9 mouse cellular contexts compared by ENCODE assay signal in genomic region chr5:28070149-28070827, GRCm38 (mm10). TPM values are rescaled to one million over a fixed set of nuclear protein-coding genes. Genes with fewer than 3 reads are reported as not detected.
DNase-seq lines count a peak whose midpoint lies in the region; ATAC-seq and TF ChIP-seq lines count a peak whose summit lies in the region.
"Had no signal": no experiment of that assay in that cellular context is flagged by ENCODE, and none has a peak within 500 bp of the region (broad histone marks: within the 10 kb centered on the region; RNA-seq: fewer than 3 reads in every experiment).

No protein-coding gene starts in this region.

- peak overlapping the region; percentile 67 for H3K4me3 ChIP-seq in heart, embryonic 11.5 days (ENCODE audit: low read depth, low read length)
- H3K4me3 ChIP-seq in hindbrain, embryonic 10.5 days: peak overlapping the region; percentile 81
- peak overlapping the region; percentile 59 for H3K4me3 ChIP-seq in lung, postnatal 0 days (ENCODE audit: low read depth, low read length)
- peak overlapping the region; percentile 83 for H3K4me3 ChIP-seq in stomach, embryonic 16.5 days (replicated peaks; ENCODE audit: low read length)

- peaks cover 11% of the 10 kb centered on the region for H3K36me3 ChIP-seq in heart, embryonic 11.5 days (ENCODE audit: control insufficient read depth, insufficient read depth, low read length)
- peaks cover 27% of the 10 kb centered on the region for H3K36me3 ChIP-seq in hindbrain, embryonic 10.5 days
- H3K36me3 ChIP-seq in lung, postnatal 0 days (ENCODE audit: insufficient read depth, low read length): peaks cover 5% of the 10 kb centered on the region; the same call in 1 of the 2 replicates
- H3K36me3 ChIP-seq in stomach, embryonic 16.5 days (ENCODE audit: control insufficient read depth, insufficient read depth, low read length): peaks cover 10% of the 10 kb centered on the region

- no peak for TF ChIP-seq EP300 in lung, postnatal 0 days (IDR thresholded peaks at IDR 0.05)

- peak overlapping the region; percentile 69 for H3K4me2 ChIP-seq in heart, embryonic 11.5 days
- peak overlapping the region; percentile 73 for H3K4me2 ChIP-seq in lung, postnatal 0 days (replicated peaks; ENCODE audit: low read depth, low read length)
- peak overlapping the region; percentile 65 for H3K4me2 ChIP-seq in stomach, embryonic 16.5 days (ENCODE audit: low read depth, low read length)

- peaks cover 37% of the 10 kb centered on the region for H3K4me1 ChIP-seq in heart, embryonic 11.5 days (ENCODE audit: control insufficient read depth, insufficient read depth, low read length)
- peaks cover 51% of the 10 kb centered on the region for H3K4me1 ChIP-seq in hindbrain, embryonic 10.5 days (replicated peaks)
- H3K4me1 ChIP-seq in lung, postnatal 0 days (ENCODE audit: insufficient read depth, low read depth, low read length): peaks cover 20% of the 10 kb centered on the region
- H3K4me1 ChIP-seq in stomach, embryonic 16.5 days (ENCODE audit: control insufficient read depth, insufficient read depth, low read length): peaks cover 15% of the 10 kb centered on the region

- 34% methylated on average over 9 of the region's 9 CpGs for WGBS in heart, embryonic 11.5 days (ENCODE audit: insufficient replicate concordance)
- 34% methylated on average over 9 of the region's 9 CpGs for WGBS in hindbrain, embryonic 10.5 days
- WGBS in lung, postnatal 0 days: 13% methylated on average over 9 of the region's 9 CpGs
- 18% methylated on average over 9 of the region's 9 CpGs for WGBS in stomach, embryonic 16.5 days

- DNase-seq in heart, postnatal 14 days: no peak
- DNase-seq in spleen, postnatal 36 days (ENCODE audit: low spot score in 2 of 2): peak; percentile 6 to 10
- DNase-seq in spleen, postnatal 14 days (ENCODE audit: low spot score in 2 of 2): no peak
- DNase-seq in hindbrain, embryonic 10.5 days (ENCODE audit: low spot score): no peak
- peak; percentile 66 for DNase-seq in lung, postnatal 0 days (ENCODE audit: low spot score)
- no peak for DNase-seq in cerebellum, adult 11 months

- intact Hi-C loops in heart, postnatal 14 days (cut with DNase I): loop anchor here (2.0 to 5.0 kb wide), 2 partner anchors 31 to 278 kb away; partner anchors contain the start of gene Paxip1

- H3K9ac ChIP-seq in heart, embryonic 11.5 days (ENCODE audit: low read depth, low read length): peak overlapping the region; percentile 69
- H3K9ac ChIP-seq in lung, postnatal 0 days (replicated peaks; ENCODE audit: low read depth): peak overlapping the region; percentile 39
- H3K9ac ChIP-seq in stomach, embryonic 16.5 days (ENCODE audit: low read length): peak overlapping the region; percentile 79

- ATAC-seq in heart, embryonic 11.5 days (replicated peaks; ENCODE audit: insufficient number of reproducible peaks, low FRiP score, low TSS enrichment): no peak; the same call in 1 of the 2 replicates
- ATAC-seq in lung, postnatal 0 days: peak; percentile 0
- peak; percentile 1; the same call in 1 of the 2 replicates for ATAC-seq in stomach, embryonic 16.5 days (ENCODE audit: insufficient read depth, low FRiP score)

- no peaks in the 10 kb centered on the region for H3K9me3 ChIP-seq in heart, embryonic 11.5 days (replicated peaks; ENCODE audit: control insufficient read depth, low read length)
- no peaks in the 10 kb centered on the region for H3K9me3 ChIP-seq in hindbrain, embryonic 10.5 days
- H3K9me3 ChIP-seq in lung, postnatal 0 days (ENCODE audit: low read length): no peaks in the 10 kb centered on the region
- H3K9me3 ChIP-seq in stomach, embryonic 16.5 days (replicated peaks; ENCODE audit: control insufficient read depth, low read length): no peaks in the 10 kb centered on the region

- H3K27me3 ChIP-seq in heart, embryonic 11.5 days (ENCODE audit: control insufficient read depth, insufficient read depth, low read length): no peaks in the 10 kb centered on the region
- H3K27me3 ChIP-seq in hindbrain, embryonic 10.5 days (ENCODE audit: insufficient read depth, poor library complexity, severe bottlenecking): no peaks in the 10 kb centered on the region
- no peaks in the 10 kb centered on the region for H3K27me3 ChIP-seq in lung, postnatal 0 days (replicated peaks; ENCODE audit: insufficient read depth, low read length)
- H3K27me3 ChIP-seq in stomach, embryonic 16.5 days (ENCODE audit: control insufficient read depth, insufficient read depth, low read length): no peaks in the 10 kb centered on the region
- H3K27me3 ChIP-seq: Patski had no signal

- TF ChIP-seq CTCF in lung, postnatal 0 days (IDR thresholded peaks at IDR 0.05): no peak

- peak overlapping the region; percentile 92 for H3K27ac ChIP-seq in heart, embryonic 11.5 days (ENCODE audit: low read depth, low read length)
- H3K27ac ChIP-seq in hindbrain, embryonic 10.5 days: peak overlapping the region; percentile 98
- peak overlapping the region; percentile 94 for H3K27ac ChIP-seq in lung, postnatal 0 days (ENCODE audit: low read length)
- H3K27ac ChIP-seq in stomach, embryonic 16.5 days (ENCODE audit: low read length): peak overlapping the region; percentile 91

RNA-seq across cellular contexts. Expression of gene Insig1, which starts 0.9 kb away (rescaled TPM):
- polyA plus RNA-seq in heart, embryonic 11.5 days (2014; fragmentation: Nextera tagmentation; extraction: Ambion mirVana): 34.6 and 37.8 TPM in 2 replicates
- 10 to 100 TPM; 14.2 to 14.7 TPM for total RNA-seq in heart, postnatal 14 days (2021)
- polyA plus RNA-seq in hindbrain, embryonic 10.5 days (2016; fragmentation: Nextera tagmentation; extraction: Ambion mirVana): 105 and 122 TPM in 2 replicates
- 109 and 122 TPM in 2 replicates for polyA plus RNA-seq in lung, postnatal 0 days (2015; fragmentation: Nextera tagmentation; extraction: Ambion mirVana)
- 102 and 103 TPM in 2 replicates for polyA plus RNA-seq in stomach, embryonic 16.5 days (2015; fragmentation: Nextera tagmentation; extraction: Ambion mirVana)

Comparison
In these comparisons a context has a peak if more than half of its experiments do, and no peak if none do; other contexts are left out.
1. DNase-seq: peak in spleen, postnatal 36 days (2 of 2) and lung, postnatal 0 days (single experiment); none in heart, postnatal 14 days (0 of 2), spleen, postnatal 14 days (0 of 2), hindbrain, embryonic 10.5 days (single experiment) and cerebellum, adult 11 months (single experiment).
2. Peak in every context shown above with its lines, with median percentiles within 50 percentile points of each other: H3K27ac ChIP-seq, H3K4me2 ChIP-seq, H3K4me3 ChIP-seq and H3K9ac ChIP-seq.